Mouse (Mus musculus): Measurements from ENCODE around the gene Trdmt1.

The Trdmt1 gene

DNA sequence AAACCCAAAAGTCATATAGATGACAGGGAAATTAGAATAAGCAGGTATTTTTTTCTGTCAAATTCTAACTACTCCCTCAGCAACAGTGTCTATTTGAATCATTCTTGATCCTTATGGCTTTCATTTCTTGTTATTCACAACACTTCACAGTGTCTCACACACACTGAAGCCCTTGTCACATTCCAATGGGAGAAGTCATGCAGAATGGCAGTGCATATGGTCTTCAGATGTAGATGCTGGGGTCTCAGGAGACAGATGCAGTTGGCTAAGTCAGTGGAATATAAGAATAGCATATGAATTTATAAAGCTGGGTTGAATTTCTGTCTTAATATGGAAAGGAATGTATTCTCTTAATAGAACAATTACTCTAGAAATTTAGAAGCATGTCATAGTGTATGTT, 11.8 kb upstream of the Trdmt1 start:
- DNase-seq, result no peak

- DNase-seq, result no peak
These were observed 9.5 kb upstream of the Trdmt1 start for GRCm38 (mm10) chr2:13553966-13554365.

DNA sequence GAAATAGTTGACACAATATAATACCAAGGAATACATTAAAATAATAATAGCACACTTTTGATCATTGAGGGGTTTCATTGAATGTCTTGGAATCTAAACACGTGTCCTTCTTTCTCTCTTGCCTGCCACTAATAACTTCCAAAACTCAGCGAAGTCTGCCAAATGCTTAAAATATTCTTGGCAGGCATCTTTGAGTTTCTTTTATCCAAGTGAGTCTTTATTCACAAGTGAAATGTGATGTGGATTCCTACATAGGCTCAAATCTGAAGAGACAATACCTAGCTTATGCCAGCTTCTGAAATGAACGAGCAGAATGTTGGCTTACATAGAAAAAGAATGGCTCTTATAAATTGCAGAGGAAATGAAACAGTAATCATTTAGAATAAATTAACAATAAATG, 4.3 kb upstream of the Trdmt1 start:
- DNase-seq, result no peak

- no peak for DNase-seq
These were observed 846 bp downstream of the Trdmt1 start for GRCm38 (mm10) chr2:13543519-13544124.

- no peak for DNase-seq
These were observed 4.6 kb downstream of the Trdmt1 start for GRCm38 (mm10) chr2:13539860-13540259.

- DNase-seq, result no peak
These were observed 5.6 kb downstream of the Trdmt1 start for GRCm38 (mm10) chr2:13538704-13539377.

DNA sequence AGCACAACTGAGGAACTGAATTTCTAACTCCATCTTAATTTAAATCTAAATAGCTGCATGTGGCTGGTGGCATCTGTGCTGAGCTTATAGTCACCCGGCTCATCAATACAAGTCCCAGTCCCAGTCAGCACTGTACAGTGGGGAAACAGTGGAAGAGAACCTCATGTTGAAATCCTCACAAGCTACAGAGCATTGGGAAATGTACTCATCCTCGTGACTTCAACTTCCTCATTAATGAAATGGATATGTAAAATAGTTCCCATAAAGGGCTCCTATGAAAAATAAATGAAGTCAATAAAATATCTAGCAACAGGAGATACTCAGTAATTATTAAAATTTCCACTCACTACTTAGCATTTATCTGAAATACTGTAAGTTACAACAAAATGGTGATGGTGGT, 6.2 kb downstream of the Trdmt1 start:
- no peak for DNase-seq

DNA sequence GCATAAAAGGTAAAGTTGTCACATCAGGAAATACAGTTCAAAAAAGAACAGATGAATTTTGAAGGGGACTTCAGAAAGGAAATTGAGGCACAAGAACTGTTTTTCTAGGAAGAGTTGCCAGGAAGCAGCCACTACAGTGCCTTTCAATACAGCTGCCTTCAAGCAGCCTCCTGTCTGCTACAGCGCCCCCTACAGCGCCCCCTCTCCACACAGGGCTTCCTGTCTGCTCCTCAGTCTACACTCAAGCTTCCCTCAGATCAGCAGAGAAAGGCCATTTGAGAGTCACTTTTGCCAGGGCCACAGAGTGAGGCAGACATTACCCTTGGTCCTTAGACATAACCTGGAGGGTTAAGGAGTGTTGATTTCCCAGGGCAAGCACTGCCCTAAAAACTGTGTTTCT, 6.7 kb downstream of the Trdmt1 start:
- no peak for DNase-seq

DNA sequence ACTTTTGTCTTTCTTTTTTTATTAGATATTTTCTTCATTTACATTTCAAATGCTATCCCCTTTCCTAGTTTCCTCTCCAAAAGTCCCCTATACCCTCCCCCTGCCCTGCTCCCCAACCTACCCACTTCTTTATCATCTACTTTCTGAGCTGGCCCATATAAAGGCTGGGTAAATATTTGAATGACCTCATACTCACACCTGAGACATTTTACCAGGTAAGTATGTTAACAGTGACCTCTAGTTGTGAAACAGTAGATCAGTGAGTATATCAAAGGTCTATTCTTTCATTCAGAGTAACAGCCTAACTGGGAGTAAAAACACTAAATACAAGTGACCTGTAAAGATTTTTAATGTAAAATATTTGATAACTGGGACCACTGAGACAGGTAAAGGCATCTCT, 7.7 kb downstream of the Trdmt1 start:
- no peak for DNase-seq

GRCm38 (mm10) chr2:13530639-13531038, 13.8 kb downstream of the Trdmt1 start:
- no peak for DNase-seq

- no peak for DNase-seq
These were observed 15.1 kb downstream of the Trdmt1 start for GRCm38 (mm10) chr2:13529253-13529933.

DNA sequence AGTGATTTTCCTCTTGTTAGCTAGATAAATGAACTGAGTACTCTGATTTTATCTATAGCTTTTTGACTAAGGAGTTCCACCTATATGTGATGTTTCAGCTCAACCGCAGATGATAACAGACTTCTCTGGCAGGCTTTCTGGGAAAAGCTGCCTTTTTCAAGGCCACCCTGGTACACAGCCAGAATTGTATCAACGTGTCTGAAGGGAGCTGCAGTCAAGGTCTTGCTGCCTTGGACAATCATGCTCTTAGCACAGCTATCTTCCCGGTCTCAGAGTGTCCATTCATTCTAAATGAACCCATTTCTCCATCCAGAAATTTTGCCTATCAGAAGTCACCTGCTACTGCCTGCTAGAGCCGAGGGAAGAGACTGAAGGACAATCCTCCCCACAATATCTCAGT, 16.9 kb downstream of the Trdmt1 start:
- no peak for DNase-seq

DNA sequence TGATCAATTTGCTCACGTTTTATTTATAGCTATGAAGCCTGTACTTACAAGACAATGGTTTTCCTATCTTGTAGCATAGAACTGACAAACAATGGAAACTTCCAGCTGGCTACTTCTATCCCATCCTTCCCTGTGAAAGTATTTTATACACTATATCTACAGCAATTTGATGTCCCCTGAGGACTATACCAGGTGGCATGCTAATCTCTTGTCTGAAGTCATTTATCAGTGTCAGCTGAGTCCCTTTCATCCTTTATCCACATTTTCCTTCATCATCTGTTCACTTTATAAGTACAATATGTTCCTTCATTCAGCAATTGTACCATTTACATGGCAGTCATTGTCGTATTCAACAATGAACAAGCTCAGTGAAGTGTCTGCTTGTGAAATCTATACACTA, 17.3 kb downstream of the Trdmt1 start:
- DNase-seq, result no peak

DNA sequence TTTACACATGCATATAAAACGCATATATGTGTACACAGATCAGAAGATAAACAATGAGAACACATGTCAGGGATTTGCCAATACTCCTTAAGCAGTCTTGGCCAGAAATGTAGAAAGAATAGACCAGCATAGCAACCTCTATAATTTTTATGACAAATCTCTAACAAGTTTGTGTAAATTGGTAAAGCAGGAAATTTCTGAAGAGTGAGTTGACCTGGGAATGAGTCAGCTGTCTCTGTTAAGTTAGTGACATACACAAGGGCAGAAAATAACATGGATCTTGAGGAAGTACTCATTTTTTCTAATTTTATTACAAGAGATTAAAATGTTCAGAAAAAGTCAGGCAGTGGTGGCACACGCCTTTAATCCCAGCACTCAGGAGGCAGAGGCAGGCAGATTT, 18.3 kb downstream of the Trdmt1 start:
- no peak for DNase-seq

DNA sequence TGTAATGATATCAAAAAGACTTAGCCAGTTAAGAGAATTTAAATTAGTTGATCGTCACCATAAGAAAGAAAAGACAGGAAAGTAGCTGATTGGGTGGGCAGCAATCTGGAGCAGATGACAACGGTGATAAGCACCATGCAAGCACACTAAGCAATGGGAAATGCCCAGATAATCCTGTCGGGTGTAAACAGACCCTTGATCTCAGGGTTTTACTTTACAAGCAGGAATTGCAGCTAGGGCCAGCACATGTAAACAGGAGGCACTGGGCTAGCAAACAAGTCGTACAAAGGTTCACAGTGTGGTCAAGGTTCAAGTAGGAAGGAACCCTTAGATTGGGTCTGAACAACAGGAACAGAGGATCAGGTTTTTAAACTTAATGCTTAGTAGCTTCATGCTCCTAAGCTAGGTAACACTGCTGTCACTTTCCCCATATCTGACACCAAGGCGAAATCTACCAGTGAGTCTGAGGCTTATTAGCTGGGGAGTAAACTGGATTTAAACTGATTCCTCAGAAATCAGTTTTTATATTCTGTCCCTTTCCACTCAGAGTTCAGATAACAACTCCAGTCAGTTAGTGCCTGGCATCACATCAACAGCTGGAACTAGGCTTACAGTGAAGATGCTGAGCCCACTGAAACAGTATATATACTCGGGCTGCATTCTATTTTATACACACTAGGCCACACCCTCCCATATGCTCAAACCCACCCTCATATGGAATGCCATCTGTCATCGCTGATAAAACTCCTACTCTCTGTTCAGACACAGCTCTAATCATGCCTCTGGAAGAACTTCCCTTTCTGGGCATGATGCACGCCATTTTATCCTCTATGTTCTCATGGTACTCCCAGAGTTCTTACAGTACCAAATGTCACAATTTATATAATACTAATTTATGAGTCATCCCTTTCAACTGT, 20.7 kb downstream of the Trdmt1 start:
- DNase-seq, result peak in 1 of 2 experiments; percentile 17

GRCm38 (mm10) chr2:13522106-13522505, 22.4 kb downstream of the Trdmt1 start:
- DNase-seq, result no peak

DNA sequence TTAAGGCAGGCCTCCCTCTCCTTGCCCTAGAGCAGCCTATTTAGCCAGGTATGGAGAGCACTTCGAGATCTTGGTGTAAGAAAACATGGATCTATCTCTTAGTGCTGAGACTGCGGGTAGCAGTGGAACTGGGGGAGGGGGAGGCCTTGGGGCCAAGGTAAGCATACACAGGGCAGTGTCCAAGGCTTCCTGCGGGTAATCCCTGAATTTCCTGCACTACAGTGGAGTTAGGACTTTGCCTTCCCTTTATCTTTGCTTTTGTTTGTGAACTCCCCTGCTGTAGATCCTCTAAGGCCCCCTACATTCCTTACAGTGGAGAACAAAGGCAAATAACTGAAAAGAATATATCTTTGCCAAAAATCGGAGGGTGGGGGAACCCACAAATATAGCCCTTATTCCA, 29.5 kb downstream of the Trdmt1 start:
- no peak for DNase-seq

DNA sequence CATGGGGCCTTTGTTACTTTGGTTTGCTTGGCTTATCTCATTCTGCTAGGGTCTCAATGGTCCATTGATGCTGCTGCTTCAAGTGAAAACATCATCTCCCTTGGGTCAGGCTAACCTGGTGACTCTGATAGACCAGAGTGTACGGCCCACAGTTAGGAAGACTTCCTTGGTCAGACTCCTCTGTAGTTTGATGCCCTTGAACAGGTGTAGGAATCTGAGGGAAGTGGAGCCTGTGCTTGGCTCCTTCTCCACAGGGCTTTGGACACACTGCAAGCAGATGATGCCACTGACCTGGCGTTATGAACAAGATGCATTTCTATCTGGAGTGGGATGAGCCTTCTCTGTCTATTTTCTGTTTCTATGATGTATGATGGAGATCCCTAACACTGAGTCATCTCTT, 41.8 kb downstream of the Trdmt1 start:
- no peak for DNase-seq

GRCm38 (mm10) chr2:13501553-13501952, 42.9 kb downstream of the Trdmt1 start:
- DNase-seq, result no peak

- no peak for DNase-seq
These were observed 44.0 kb downstream of the Trdmt1 start for GRCm38 (mm10) chr2:13500298-13500999.

- DNase-seq, result no peak
These were observed 45.3 kb downstream of the Trdmt1 start for GRCm38 (mm10) chr2:13499196-13499595.

GRCm38 (mm10) chr2:13496087-13496486, 48.4 kb downstream of the Trdmt1 start:
- no peak for DNase-seq

GRCm38 (mm10) chr2:13492927-13493326, 51.5 kb downstream of the Trdmt1 start:
- no peak for DNase-seq

All from lung, adult 18-20 months (tissue).